Comparison of ENCODE assay signal across 14 mouse cellular contexts in genomic region chr5:124853079-124853478, GRCm38 (mm10). TPM values are rescaled to one million over a fixed set of nuclear protein-coding genes. Genes with fewer than 3 reads are reported as not detected.
DNase-seq lines count a peak whose midpoint lies in the region; ATAC-seq lines count a peak whose summit lies in the region.
"Had no signal": no experiment of that assay in that cellular context is flagged by ENCODE, and none has a peak within 500 bp of the region (broad histone marks: within the 10 kb centered on the region; RNA-seq: fewer than 3 reads in every experiment).

No protein-coding gene starts in this region.

- no peaks in the 10 kb centered on the region for H3K27me3 ChIP-seq in lung, embryonic 15.5 days
- H3K27me3 ChIP-seq: embryonic facial prominence, embryonic 13.5 days; forebrain, embryonic 15.5 days; midbrain, embryonic 13.5 days had no signal

- peak; percentile 18 for DNase-seq in kidney, adult 11 months
- DNase-seq in kidney, postnatal 25 days, result no peak
- no peak for DNase-seq in lung, postnatal 14 days
- peak; percentile 89 for DNase-seq in cerebellum, adult 11-12 months
- DNase-seq in lung, postnatal 10 days, result peak; percentile 28
- DNase-seq in frontal cortex, postnatal 14 days (ENCODE audit: low spot score in 2 of 2), result no peak
- DNase-seq: adrenal gland, adult 2 months; liver, embryonic 13.5 days; retina, postnatal 1 day; thymus, postnatal 14 days had no signal

- H3K4me1 ChIP-seq in lung, embryonic 15.5 days, result peaks cover 14% of the 10 kb centered on the region
- H3K4me1 ChIP-seq: forebrain, embryonic 15.5 days; liver, embryonic 13.5 days had no signal

- no peak overlapping the region for H3K9ac ChIP-seq in lung, embryonic 15.5 days
- H3K9ac ChIP-seq: embryonic facial prominence, embryonic 13.5 days; forebrain, embryonic 15.5 days; liver, embryonic 13.5 days; midbrain, embryonic 13.5 days had no signal

- H3K27ac ChIP-seq in lung, embryonic 15.5 days, result peak overlapping the region; percentile 52
- H3K27ac ChIP-seq: embryonic facial prominence, embryonic 13.5 days; forebrain, embryonic 15.5 days; liver, embryonic 13.5 days; midbrain, embryonic 13.5 days had no signal

- ATAC-seq in lung, embryonic 15.5 days (ENCODE audit: borderline replicate concordance, extremely low read depth, low FRiP score, low TSS enrichment), result peak; percentile 79
- ATAC-seq: forebrain, embryonic 15.5 days; midbrain, embryonic 13.5 days had no signal

- WGBS in lung, embryonic 15.5 days, result 40% methylated on average over 2 of the region's 2 CpGs

- H3K36me3 ChIP-seq in lung, embryonic 15.5 days, result no peaks in the 10 kb centered on the region
- H3K36me3 ChIP-seq: embryonic facial prominence, embryonic 13.5 days; forebrain, embryonic 15.5 days; liver, embryonic 13.5 days; midbrain, embryonic 13.5 days had no signal

- no peaks in the 10 kb centered on the region for H3K9me3 ChIP-seq in lung, embryonic 15.5 days
- H3K9me3 ChIP-seq: embryonic facial prominence, embryonic 13.5 days; forebrain, embryonic 15.5 days; liver, embryonic 13.5 days; midbrain, embryonic 13.5 days had no signal

- H3K4me2 ChIP-seq in lung, embryonic 15.5 days, result no peak overlapping the region
- H3K4me2 ChIP-seq: embryonic facial prominence, embryonic 13.5 days; forebrain, embryonic 15.5 days; liver, embryonic 13.5 days; midbrain, embryonic 13.5 days had no signal

- H3K4me3 ChIP-seq in lung, embryonic 15.5 days, result no peak overlapping the region
- H3K4me3 ChIP-seq: embryonic facial prominence, embryonic 13.5 days; forebrain, embryonic 15.5 days; liver, embryonic 13.5 days; midbrain, embryonic 13.5 days had no signal

RNA-seq across cellular contexts. Expression of gene Ccdc92, which starts 9.1 kb away (rescaled TPM):
- polyA plus RNA-seq in lung, embryonic 15.5 days (2015; fragmentation: Nextera tagmentation; extraction: Ambion mirVana), result 9.5 and 10.4 TPM in 2 replicates

RNA-seq across cellular contexts. Expression of gene Zfp664, which starts 9.4 kb away (rescaled TPM):
- polyA plus RNA-seq in lung, embryonic 15.5 days (2015; fragmentation: Nextera tagmentation; extraction: Ambion mirVana), result 94.7 and 106 TPM in 2 replicates

Comparison
In these comparisons a context has a peak if more than half of its experiments do, and no peak if none do; other contexts are left out.
1. DNase-seq: peak in kidney, adult 11 months (single experiment), cerebellum, adult 11-12 months (single experiment) and lung, postnatal 10 days (single experiment); none in kidney, postnatal 25 days (0 of 2), lung, postnatal 14 days (single experiment) and frontal cortex, postnatal 14 days (0 of 2).